Mouse (Mus musculus) intestine, embryonic 16.5 days (tissue): Measurements from ENCODE around the gene Nkiras2. TPM values are rescaled to one million over a fixed set of nuclear protein-coding genes. Genes with fewer than 3 reads are reported as not detected.
A peak's percentile ranks its signal among the peaks of the same experiment; 100 is the strongest.

Experiments used
- ATAC-seq: fragments of 200-750 bp; cut with Nextera tagmentation; 2 replicates; pipeline ENCODE4 v1.8.0; 2017; ENCODE audit warnings: moderate TSS enrichment, moderate library complexity
- H3K27ac ChIP-seq: fragments of 300-500 bp; sonication (generic); 2 replicates; pipeline ENCODE4 v1.5.1; 2014; ENCODE audit warnings: mild to moderate bottlenecking, low read length
- H3K27me3 ChIP-seq: fragments of 300-500 bp; sonication (generic); replicated peaks from 2 replicates; pipeline ENCODE4 v1.6.1; 2014; ENCODE audit warnings: low read length, control low read depth, mixed read lengths; ENCODE audit not compliant: control insufficient read depth, insufficient read depth
- H3K36me3 ChIP-seq: fragments of 300-500 bp; sonication (generic); 2 replicates; pipeline ENCODE4 v1.6.1; 2014; ENCODE audit warnings: low read length, control low read depth; ENCODE audit not compliant: control insufficient read depth, insufficient read depth
- H3K4me1 ChIP-seq: fragments of 300-500 bp; sonication (generic); 2 replicates; pipeline ENCODE4 v1.6.1; 2014; ENCODE audit warnings: low read length, control low read depth, mixed read lengths; ENCODE audit not compliant: control insufficient read depth, insufficient read depth
- H3K4me2 ChIP-seq: fragments of 300-500 bp; sonication (generic); 2 replicates; pipeline ENCODE4 v1.6.1; 2014; ENCODE audit warnings: low read depth, low read length, control low read depth
- H3K4me3 ChIP-seq: fragments of 300-500 bp; sonication (generic); 2 replicates; pipeline ENCODE4 v1.5.1; 2014; ENCODE audit warnings: mild to moderate bottlenecking, low read length
- H3K9ac ChIP-seq: fragments of 300-500 bp; sonication (generic); 2 replicates; pipeline ENCODE4 v1.6.1; 2014; ENCODE audit warnings: low read depth, low read length
- H3K9me3 ChIP-seq: fragments of 300-500 bp; sonication (generic); 2 replicates; pipeline ENCODE4 v1.6.1; 2016; ENCODE audit warnings: low read length, control low read depth; ENCODE audit not compliant: control insufficient read depth
- WGBS: fragments of 180-500 bp; shearing (Covaris S2); extraction: QIAGEN DNeasy Blood & Tissue Kit; methylation state at CpG from one replicate; pipeline ENCODE4 v1.1.7; 2014; 5-methylcytosine and 5-hydroxymethylcytosine counted together
- polyA plus RNA-seq: library from polyadenylated mRNA; unstranded; fragments of >200 nt; fragmentation: Nextera tagmentation; extraction: Ambion mirVana; gene quantifications from 2 replicates; pipeline ENCODE4 v1.2.1, GENCODE M21; 2015

The Nkiras2 gene
- 80.8 and 83.6 TPM in 2 replicates for polyA plus RNA-seq

DNA sequence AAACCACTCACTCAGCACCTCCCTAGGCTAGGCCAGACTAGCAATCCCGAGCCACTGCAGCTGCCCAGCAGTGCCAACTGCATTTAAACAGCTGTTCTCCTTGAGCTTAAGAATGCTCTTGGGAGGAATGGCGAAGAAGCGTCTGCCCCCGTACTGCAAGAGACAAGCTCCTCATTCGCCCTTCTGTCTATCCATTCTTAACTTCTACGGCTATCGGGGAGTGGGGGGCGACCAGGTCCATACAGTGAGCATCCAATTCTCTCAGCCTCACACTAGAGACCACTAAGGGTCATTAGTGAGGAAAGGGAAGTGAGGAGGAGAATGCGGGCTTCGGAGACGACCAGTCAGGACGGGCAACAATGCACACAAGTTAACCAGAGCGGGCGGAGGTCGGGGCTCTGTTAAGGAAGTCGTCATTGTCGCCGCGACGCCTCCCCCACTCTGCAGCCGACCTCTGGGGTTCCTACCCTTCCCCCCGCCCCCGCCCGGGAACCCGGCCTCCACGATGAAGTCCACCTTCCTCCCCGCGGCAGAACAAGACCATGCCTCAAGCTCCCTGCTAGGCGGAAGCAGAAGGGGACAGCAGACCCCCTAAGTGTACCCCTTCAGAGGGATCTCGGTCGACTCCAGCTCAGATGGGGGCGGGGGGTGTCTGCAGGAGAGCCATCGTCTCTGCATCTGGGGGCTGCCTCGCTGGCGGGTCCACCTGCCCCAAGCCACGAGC, at the start of gene Nkiras2:
Gene Nkiras2 (plus strand): TSS at position 484 of the 724 bp plus-strand sequence.
- no peaks in the 10 kb centered on the region for H3K9me3 ChIP-seq
- H3K4me2 ChIP-seq, result peak within 1 kb of the TSS; percentile 85
- H3K27me3 ChIP-seq, result no peaks in the 10 kb centered on the region
- peak within 1 kb of the TSS; percentile 94 for H3K4me3 ChIP-seq
- H3K36me3 ChIP-seq, result no peaks in the 10 kb centered on the region
- peaks cover 20% of the 10 kb centered on the region for H3K4me1 ChIP-seq
- peak; percentile 64 for ATAC-seq
- H3K9ac ChIP-seq, result peak within 1 kb of the TSS; percentile 96
- under 1% methylated on average over 36 of the region's 36 CpGs for WGBS
- peak within 1 kb of the TSS; percentile 96 for H3K27ac ChIP-seq

DNA sequence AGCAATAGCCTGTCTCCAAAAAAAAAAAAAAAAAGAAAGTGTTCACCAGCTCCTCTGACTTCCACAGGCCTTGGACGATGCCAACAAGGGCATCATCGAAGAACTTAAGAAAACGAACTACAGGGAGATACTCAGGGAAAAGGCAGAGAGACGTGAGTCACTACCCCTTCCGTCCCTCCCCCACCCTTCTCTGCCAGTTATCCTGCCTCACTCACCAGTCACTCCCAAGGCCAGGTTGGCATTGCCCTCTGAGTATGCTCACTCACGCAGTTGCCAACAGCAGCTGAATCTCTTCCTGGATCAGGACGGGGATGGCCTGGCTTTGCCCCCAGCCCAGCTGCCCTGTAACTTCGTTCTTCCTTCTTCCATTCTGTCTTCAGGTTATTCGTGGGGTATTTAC, 49.3 kb upstream of the Nkiras2 start:
- H3K36me3 ChIP-seq, result no peaks in the 10 kb centered on the region
- ATAC-seq, result no peak
- no peak overlapping the region for H3K9ac ChIP-seq
- 65% methylated on average over 9 of the region's 9 CpGs for WGBS
- H3K4me1 ChIP-seq, result peaks cover 10% of the 10 kb centered on the region
- no peak overlapping the region for H3K4me3 ChIP-seq
- H3K4me2 ChIP-seq, result no peak overlapping the region
- H3K27ac ChIP-seq, result no peak overlapping the region
- H3K9me3 ChIP-seq, result no peaks in the 10 kb centered on the region
- H3K27me3 ChIP-seq, result no peaks in the 10 kb centered on the region; the same call in 1 of the 2 replicates

DNA sequence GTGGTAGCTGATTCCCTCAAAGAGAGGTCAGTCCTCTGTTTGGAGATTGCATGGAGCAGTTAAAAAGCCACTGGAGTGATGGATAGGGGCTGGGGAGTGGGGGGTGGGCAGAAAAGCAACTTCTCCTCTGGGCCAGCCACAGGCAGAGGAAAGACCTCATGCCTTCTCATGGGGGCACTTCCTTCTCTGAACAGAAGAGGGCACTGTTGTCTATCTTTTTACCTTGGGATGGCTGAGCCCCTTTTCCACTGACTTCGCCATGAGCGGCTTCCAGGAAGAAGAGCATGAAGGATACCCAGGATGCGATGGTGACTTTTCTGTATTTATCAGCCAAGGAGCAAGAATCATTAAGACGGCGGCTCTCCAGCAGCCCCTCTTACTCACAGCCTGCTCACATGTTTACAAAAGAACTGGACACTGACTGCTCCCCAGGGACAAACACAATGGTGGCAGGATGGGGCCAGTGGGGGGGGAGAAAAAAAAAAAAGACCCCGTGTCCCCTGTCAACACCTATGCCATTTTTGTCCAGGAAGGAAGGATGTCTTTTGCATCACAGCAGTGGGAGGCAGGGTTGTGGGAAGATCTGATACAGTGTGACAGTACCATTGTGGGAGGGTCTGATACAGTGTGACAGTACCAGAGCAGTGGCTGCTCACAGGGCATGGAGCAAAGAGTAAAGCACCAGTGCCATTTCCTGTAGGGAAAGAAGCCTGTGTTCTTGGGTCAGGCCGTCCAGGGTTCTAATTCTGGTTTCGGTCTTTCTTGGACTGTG, 48.4 kb upstream of the Nkiras2 start:
- 11% methylated on average over 8 of the region's 8 CpGs for WGBS
- H3K4me2 ChIP-seq, result peak overlapping the region; percentile 34; the same call in 1 of the 2 replicates
- peaks cover 10% of the 10 kb centered on the region for H3K4me1 ChIP-seq
- no peaks in the 10 kb centered on the region for H3K9me3 ChIP-seq
- H3K27ac ChIP-seq, result no peak overlapping the region
- 0 out of 2 replicates have a peak overlapping the region, but pooled peaks have one; percentile 30 for H3K9ac ChIP-seq
- no peaks in the 10 kb centered on the region for H3K36me3 ChIP-seq
- peak overlapping the region; percentile 9; the same call in 1 of the 2 replicates for H3K4me3 ChIP-seq
- H3K27me3 ChIP-seq, result no peaks in the 10 kb centered on the region; the same call in 1 of the 2 replicates
- 0 out of 2 replicates have a peak, but pooled peaks have one; percentile 14 for ATAC-seq

DNA sequence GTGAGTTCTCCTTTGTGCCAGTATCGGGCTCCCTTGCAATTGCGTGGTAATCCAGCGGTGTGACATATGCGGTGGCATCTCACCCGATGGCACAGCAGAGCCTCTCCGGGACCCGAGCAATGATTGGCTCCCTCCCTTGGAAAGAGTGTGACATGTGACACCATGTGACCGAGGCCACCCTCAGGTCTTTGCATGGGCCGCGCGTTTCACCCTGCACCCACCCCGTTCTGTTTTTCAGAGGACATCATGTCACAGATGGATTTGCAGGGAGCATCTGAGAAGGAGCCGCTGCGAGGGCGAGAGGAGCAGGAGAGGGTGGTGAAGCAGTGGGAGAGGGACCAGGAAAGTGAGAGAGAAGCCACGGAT, 47.9 kb upstream of the Nkiras2 start:
- 6% methylated on average over 16 of the region's 16 CpGs for WGBS

DNA sequence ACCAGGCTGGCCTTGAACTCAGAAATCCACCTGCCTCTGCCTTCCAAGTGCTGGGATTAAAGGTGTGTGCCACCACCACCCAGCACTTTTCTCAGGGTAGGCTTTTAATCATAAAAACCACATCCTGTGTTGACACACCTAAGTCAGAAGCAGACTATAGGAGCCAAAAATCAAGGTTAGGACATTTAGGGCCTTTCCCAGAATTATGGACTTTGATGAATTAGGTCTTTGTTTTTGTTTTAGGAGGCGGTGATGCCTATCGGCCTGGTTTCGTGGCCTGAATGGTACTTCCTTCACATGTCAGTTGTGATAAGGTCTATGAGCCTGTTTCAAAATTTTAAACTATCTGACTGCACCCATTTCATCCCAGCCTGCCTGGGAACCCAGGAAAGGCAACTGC, 44.9 kb upstream of the Nkiras2 start:
- ATAC-seq, result no peak
- H3K4me1 ChIP-seq, result peaks cover 10% of the 10 kb centered on the region
- no peaks in the 10 kb centered on the region; the same call in 1 of the 2 replicates for H3K36me3 ChIP-seq
- peak overlapping the region; percentile 71 for H3K9ac ChIP-seq
- H3K27ac ChIP-seq, result no peak overlapping the region
- H3K9me3 ChIP-seq, result no peaks in the 10 kb centered on the region
- H3K27me3 ChIP-seq, result no peaks in the 10 kb centered on the region; the same call in 1 of the 2 replicates
- WGBS, result 93% methylated on average over 3 of the region's 3 CpGs
- H3K4me3 ChIP-seq, result peak overlapping the region; percentile 63
- peak overlapping the region; percentile 65 for H3K4me2 ChIP-seq

More for the DNA sequence above, 47.9 kb upstream of the Nkiras2 start:
- Histone ChIP-seq H3K27me3 (no peaks in the 10 kb centered on the region; the same call in 1 of the 2 replicates), H3K27ac (no peak overlapping the region), H3K9me3 (no peaks in the 10 kb centered on the region), H3K4me2 (peak overlapping the region; percentile 34), H3K4me3 (peak overlapping the region; percentile 9; the same call in 1 of the 2 replicates), H3K4me1 (peaks cover 10% of the 10 kb centered on the region), H3K9ac (peak overlapping the region; percentile 30; the same call in 1 of the 2 replicates), H3K36me3 (no peaks in the 10 kb centered on the region)
- ATAC-seq, result no peak

DNA sequence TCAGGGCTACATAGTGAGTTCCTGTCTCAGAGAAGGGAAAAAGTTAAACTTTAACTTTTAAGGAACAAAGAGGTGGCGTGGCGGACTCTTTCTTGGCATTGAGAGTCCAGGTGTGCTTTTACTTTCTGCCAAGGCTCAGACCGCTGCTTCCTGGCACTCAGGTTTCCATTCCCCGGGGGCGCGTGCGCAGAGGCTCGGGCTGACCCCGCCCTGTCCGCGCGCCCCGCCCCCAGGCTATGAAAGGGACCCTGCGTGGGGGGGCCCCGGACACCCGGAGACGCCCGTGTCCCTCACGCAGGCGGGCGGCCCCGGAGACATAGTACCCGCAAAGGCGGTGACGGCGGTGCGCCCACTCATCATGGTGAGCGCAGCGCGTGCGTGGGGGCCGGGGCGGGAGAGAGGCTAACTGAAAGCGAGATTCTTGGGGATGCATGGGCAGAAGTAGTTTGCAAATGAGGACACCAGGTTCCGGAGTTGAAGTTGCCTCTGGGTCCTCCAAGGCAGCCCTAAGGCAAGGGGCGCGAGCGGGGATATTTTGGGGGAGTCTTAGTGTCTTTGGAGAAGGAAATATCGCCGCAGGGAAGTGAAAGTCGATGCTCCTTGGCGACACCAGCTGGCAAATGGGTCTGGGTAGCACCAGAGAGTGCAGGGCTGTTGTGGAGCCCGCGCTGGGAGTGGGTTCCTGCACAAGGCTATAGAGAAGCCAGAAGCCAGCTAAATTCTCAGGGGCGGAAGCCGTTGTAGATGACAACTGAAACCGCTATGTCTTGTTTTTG, 44.1 kb upstream of the Nkiras2 start, which contains the start of gene Cnp:
Gene Cnp (plus strand): TSS at position 197 of the 776 bp plus-strand sequence.
- no peaks in the 10 kb centered on the region; the same call in 1 of the 2 replicates for H3K27me3 ChIP-seq
- 2% methylated on average over 47 of the region's 47 CpGs for WGBS
- no peaks in the 10 kb centered on the region; the same call in 1 of the 2 replicates for H3K36me3 ChIP-seq
- H3K9me3 ChIP-seq, result no peaks in the 10 kb centered on the region
- peak within 1 kb of the TSS; percentile 65 for H3K4me2 ChIP-seq
- peak within 1 kb of the TSS; percentile 63 for H3K4me3 ChIP-seq
- peaks cover 10% of the 10 kb centered on the region for H3K4me1 ChIP-seq
- H3K9ac ChIP-seq, result peak within 1 kb of the TSS; percentile 71
- peak; percentile 89 for ATAC-seq
- peak within 1 kb of the TSS; percentile 43 for H3K27ac ChIP-seq

DNA sequence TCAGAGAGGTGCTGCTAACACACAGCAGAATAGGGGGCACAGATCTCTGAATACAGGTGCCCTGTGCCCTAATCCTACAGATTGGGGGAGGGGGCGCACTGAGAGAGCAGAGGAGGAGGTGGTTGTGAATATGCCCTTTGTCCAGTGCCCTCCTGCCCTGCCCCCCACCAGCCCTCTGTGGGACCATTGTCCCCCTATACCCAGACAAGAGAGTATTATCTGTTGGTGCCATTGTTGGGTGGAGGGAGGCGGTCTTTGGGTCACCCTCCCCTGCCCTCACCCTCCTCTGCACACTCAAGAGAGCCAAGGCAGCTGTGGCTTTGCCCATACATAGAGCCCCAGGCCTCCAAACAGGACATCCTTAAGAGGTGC, 43.6 kb upstream of the Nkiras2 start:
- Histone ChIP-seq H3K9ac (peak overlapping the region; percentile 71), H3K9me3 (no peaks in the 10 kb centered on the region), H3K27me3 (no peaks in the 10 kb centered on the region; the same call in 1 of the 2 replicates), H3K4me3 (peak overlapping the region; percentile 63), H3K27ac (peak overlapping the region; percentile 43), H3K36me3 (peaks cover 3% of the 10 kb centered on the region; the same call in 1 of the 2 replicates), H3K4me1 (peaks cover 10% of the 10 kb centered on the region), H3K4me2 (peak overlapping the region; percentile 65)
- peak; percentile 4; the same call in 1 of the 2 replicates for ATAC-seq
- 42% methylated on average over 2 of the region's 2 CpGs for WGBS

DNA sequence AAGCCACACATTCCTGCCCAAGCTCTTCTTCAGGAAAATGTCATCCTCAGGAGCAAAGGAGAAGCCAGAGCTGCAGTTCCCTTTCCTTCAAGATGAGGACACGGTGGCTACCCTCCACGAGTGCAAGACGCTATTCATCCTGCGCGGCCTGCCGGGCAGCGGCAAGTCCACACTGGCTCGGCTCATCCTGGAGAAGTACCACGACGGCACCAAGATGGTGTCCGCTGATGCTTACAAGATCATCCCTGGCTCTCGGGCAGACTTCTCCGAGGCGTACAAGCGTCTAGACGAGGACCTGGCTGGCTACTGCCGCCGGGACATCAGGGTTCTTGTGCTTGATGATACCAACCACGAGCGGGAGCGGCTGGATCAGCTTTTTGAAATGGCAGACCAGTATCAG, 42.8 kb upstream of the Nkiras2 start:
- no peaks in the 10 kb centered on the region for H3K27me3 ChIP-seq
- peaks cover 3% of the 10 kb centered on the region; the same call in 1 of the 2 replicates for H3K4me1 ChIP-seq
- no peak for ATAC-seq
- 69% methylated on average over 21 of the region's 21 CpGs for WGBS
- H3K9me3 ChIP-seq, result no peaks in the 10 kb centered on the region
- H3K4me2 ChIP-seq, result 0 out of 2 replicates have a peak overlapping the region, but pooled peaks have one; percentile 65
- H3K27ac ChIP-seq, result no peak overlapping the region
- peaks cover 3% of the 10 kb centered on the region; the same call in 1 of the 2 replicates for H3K36me3 ChIP-seq
- H3K9ac ChIP-seq, result 0 out of 2 replicates have a peak overlapping the region, but pooled peaks have one; percentile 12
- H3K4me3 ChIP-seq, result no peak overlapping the region
